Mouse (Mus musculus): ENCODE results near the gene Egln2. TPM values are rescaled to one million over a fixed set of nuclear protein-coding genes. Genes with fewer than 3 reads are reported as not detected.

Gene Egln2
- polyA plus RNA-seq, 1 experiment from 2014 or later = 92.2 TPM

DNA sequence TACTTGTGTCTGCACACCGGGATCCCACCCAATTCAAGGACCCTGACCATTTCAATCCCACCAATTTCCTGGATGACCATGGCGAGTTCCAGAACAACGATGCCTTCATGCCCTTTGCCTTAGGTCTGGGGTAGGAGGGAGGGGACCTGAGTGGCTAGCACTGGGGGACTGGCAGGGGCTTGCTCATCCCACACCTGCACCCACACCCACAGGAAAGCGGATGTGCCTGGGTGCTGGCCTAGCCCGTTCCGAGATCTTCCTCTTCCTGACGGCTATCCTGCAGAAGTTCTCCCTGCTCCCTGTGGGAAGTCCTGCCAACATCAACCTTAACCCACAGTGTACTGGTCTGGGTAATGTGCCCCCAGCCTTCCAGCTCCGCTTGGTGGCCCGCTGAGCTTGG, 8.4 kb downstream of the Egln2 start:
- H3K9me3 ChIP-seq = no peaks in the 10 kb centered on the region

DNA sequence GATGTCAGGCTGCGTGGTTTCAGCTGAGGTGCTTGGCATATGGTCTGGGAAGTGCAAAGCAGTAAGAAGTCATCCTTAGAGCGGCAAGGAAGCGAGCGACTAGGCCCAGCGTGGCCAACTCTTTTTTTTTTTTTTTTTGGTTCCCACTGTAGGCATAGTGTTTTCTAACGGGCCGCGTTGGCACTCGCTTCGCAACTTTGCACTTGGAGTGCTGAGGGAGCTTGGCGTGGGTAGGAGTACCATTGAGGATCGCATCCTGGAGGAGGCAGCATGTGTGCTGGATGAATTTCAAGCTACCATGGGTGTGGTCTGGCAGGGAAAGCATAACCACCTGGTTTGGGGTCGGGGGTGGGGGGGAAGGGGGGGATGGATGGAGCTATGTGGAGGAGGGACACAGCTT, 10.6 kb downstream of the Egln2 start:
- no peak for ATAC-seq (ENCODE audit: low FRiP score)
- Histone ChIP-seq H3K9me3 (no peaks in the 10 kb centered on the region), H3K27me3 (no peaks in the 10 kb centered on the region), H3K4me3 (replicated peaks) (no peak overlapping the region), H3K27ac (no peak overlapping the region), H3K36me3 (replicated peaks) (peaks cover 30% of the 10 kb centered on the region), H3K9ac (no peak overlapping the region), H3K4me2 (no peak overlapping the region), H3K4me1 (peaks cover 12% of the 10 kb centered on the region)
- WGBS = 88% methylated on average over 13 of the region's 13 CpGs

More for the DNA sequence above, 8.4 kb downstream of the Egln2 start:
- no peak for ATAC-seq (ENCODE audit: low FRiP score)
- 93% methylated on average over 9 of the region's 9 CpGs for WGBS
- Histone ChIP-seq H3K4me1 (peaks cover 33% of the 10 kb centered on the region), H3K27me3 (no peaks in the 10 kb centered on the region), H3K4me3 (replicated peaks) (no peak overlapping the region), H3K27ac (no peak overlapping the region), H3K4me2 (no peak overlapping the region), H3K36me3 (replicated peaks) (peaks cover 44% of the 10 kb centered on the region), H3K9ac (no peak overlapping the region)

DNA sequence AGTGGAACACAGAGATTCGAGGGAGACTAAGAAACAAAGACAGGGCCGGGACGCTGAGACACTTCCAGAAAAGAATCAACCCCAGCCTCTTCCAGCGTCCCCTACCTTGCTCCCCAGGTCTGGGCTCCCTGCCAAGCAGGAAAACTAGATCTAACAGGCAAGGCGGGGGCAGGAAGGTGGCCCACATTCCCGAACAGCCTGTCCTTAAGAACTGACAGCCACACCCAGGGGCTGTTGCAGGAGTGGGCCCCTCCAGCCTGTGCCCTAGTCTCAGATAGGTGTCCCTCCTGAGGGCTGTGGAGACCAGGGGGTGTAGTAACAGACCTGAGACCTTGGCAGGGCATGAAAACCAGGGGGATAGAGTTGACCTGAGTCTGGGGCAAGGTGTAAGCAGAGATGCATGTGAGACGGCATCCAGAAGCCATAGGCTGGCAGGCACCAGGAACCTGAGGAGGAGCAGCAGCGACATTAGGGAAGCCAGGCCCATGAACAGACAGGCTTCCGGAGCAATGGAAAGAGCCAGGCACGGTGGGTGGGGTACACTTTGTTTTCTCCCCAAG, 13.3 kb downstream of the Egln2 start, which contains the start of gene Cyp2t4:
TSS of gene Cyp2t4 (plus strand) at position 510 of the 560 bp plus-strand sequence.
- Histone ChIP-seq H3K4me3 (replicated peaks) (no peak within 1 kb of the TSS), H3K4me2 (no peak within 1 kb of the TSS), H3K27me3 (no peaks in the 10 kb centered on the region), H3K4me1 (no peaks in the 10 kb centered on the region), H3K9me3 (no peaks in the 10 kb centered on the region), H3K9ac (no peak within 1 kb of the TSS), H3K27ac (no peak within 1 kb of the TSS), H3K36me3 (replicated peaks) (peaks cover 13% of the 10 kb centered on the region)
- no peak for ATAC-seq (ENCODE audit: low FRiP score)
- WGBS = 73% methylated on average over 10 of the region's 10 CpGs

DNA sequence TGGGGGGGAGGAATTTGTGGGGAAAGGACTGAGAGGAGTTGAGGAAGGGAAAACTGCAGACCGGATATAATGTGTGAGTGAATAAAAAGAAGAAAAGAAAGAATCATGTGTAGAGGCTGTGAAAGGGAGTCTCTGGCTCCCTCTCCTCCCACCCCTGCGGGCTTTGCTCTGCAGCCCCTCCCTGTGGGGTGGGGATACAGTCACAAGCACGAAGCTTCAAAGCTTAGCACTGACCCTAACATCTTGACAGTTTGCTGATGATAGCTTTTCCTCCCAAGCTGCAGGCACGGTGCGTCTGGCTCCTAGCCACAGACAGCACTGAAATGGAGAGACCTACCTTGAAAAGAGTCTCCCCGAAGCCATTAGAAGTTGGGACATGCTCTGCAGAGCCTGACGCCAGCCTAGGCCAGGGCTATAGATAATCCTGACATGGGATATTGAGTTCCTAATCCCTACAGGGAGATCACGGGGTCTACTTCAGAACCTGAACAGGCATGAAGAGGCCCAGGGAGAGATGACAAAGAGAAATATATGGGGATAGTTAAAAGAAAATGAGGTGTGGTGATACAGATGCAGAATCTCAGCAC, 30.1 kb downstream of the Egln2 start:
- no peak overlapping the region for H3K4me3 ChIP-seq (replicated peaks)
- no peaks in the 10 kb centered on the region for H3K27me3 ChIP-seq
- H3K4me2 ChIP-seq = no peak overlapping the region
- no peaks in the 10 kb centered on the region for H3K4me1 ChIP-seq
- no peak overlapping the region for H3K9ac ChIP-seq
- ATAC-seq (ENCODE audit: low FRiP score) = no peak
- no peaks in the 10 kb centered on the region for H3K9me3 ChIP-seq
- no peaks in the 10 kb centered on the region for H3K36me3 ChIP-seq (replicated peaks)
- H3K27ac ChIP-seq = no peak overlapping the region
- WGBS = 72% methylated on average over 8 of the region's 8 CpGs

DNA sequence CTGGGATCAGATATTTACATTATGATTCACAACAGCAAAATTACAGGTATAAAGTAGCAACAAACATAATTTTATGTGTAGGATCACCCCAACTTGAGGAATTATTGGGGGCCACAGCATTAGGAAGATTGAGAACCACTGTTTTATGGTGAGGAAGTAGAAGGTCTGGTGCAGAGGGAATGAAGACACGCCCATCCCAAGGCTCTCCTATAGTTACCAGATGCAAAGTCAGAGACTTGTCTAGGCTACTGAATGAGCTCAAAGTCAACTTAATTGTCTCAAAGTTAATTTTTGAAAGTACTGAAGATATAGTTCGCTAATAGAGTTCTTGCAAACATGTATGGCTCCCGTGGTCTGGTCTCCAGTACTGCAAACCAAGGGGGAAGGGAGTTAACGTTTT, 32.8 kb downstream of the Egln2 start:
- no peak overlapping the region for H3K9ac ChIP-seq
- H3K4me3 ChIP-seq (replicated peaks) = no peak overlapping the region
- no peaks in the 10 kb centered on the region for H3K36me3 ChIP-seq (replicated peaks)
- no peak overlapping the region for H3K27ac ChIP-seq
- ATAC-seq (ENCODE audit: low FRiP score) = no peak
- 89% methylated on average over 4 of the region's 4 CpGs for WGBS
- no peaks in the 10 kb centered on the region for H3K4me1 ChIP-seq
- no peak overlapping the region for H3K4me2 ChIP-seq
- no peaks in the 10 kb centered on the region for H3K27me3 ChIP-seq
- no peaks in the 10 kb centered on the region for H3K9me3 ChIP-seq

- H3K4me2 ChIP-seq = no peak overlapping the region
- H3K27ac ChIP-seq = no peak overlapping the region
- no peak overlapping the region for H3K4me3 ChIP-seq (replicated peaks)
- no peak overlapping the region for H3K9ac ChIP-seq
- no peaks in the 10 kb centered on the region for H3K9me3 ChIP-seq
- WGBS = 80% methylated on average over 12 of the region's 12 CpGs
- H3K4me1 ChIP-seq = no peaks in the 10 kb centered on the region
- no peaks in the 10 kb centered on the region for H3K36me3 ChIP-seq (replicated peaks)
- no peak for ATAC-seq (ENCODE audit: low FRiP score)
- no peaks in the 10 kb centered on the region for H3K27me3 ChIP-seq
Measured at GRCm38 (mm10) chr7:27133156-27133555, 33.4 kb downstream of the Egln2 start.

GRCm38 (mm10) chr7:27132588-27132987, 34.0 kb downstream of the Egln2 start:
- Histone ChIP-seq H3K4me2 (no peak overlapping the region), H3K27me3 (no peaks in the 10 kb centered on the region), H3K9me3 (no peaks in the 10 kb centered on the region), H3K27ac (no peak overlapping the region), H3K9ac (no peak overlapping the region), H3K4me1 (no peaks in the 10 kb centered on the region), H3K36me3 (replicated peaks) (no peaks in the 10 kb centered on the region), H3K4me3 (replicated peaks) (no peak overlapping the region)
- WGBS = 14% methylated on average over 10 of the region's 10 CpGs
- ATAC-seq (ENCODE audit: low FRiP score) = no peak

DNA sequence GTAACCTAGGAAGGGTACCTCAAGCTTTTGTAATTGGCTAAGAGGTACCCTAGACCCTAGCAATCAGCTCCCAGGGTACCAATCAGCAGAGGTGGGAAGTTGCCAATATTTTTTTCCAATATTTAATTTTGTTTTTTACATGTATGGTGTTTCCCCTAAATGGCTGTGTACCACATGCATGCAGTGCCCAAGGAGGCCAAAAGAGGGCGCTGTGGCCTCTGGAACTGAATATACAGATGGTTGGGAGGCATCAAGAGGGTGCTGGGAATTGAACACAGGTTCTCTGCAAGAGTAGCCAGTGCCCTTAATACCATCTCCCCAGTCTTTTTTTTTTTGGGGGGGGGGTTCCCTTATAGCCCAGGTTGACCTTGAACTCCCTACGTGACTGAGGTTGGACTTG, 35.2 kb downstream of the Egln2 start:
- ATAC-seq (ENCODE audit: low FRiP score) = no peak

DNA sequence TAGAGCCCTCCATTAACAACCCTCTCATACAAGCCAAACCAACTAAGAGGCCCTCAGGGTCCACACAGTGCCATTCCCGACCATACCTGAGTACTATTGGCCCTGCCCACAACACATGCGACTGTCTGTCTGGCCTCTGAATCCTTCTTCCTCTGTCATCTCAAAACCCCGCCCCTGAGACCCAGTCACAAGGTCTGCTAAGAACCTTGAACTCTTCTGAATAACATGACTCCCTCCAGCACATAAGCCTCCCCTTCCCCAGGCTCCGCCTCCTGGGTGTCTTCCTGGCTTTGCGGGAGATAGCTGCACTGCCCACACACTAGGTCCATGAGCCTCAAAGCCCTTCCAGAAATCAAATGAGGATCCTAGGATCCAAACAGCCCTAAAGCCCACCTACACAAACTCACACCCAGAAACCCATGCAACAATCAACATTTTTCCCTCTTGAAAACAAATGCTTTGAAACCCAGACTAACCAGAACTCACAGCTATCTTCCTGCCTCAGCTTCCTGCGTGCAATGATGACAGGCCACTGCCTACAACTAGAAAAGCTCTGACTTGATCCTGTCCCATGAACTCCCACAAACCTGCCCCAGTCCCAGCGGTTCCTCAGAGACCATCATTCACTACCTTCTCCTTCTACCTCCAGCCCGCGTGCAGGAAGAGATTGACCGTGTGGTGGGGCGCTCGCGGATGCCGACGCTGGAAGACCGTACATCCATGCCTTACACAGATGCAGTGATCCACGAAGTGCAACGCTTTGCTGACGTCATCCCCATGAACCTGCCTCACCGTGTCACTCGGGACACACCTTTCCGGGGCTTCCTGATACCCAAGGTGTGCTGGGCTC, 35.9 kb downstream of the Egln2 start:
- H3K9ac ChIP-seq = no peak overlapping the region
- WGBS = 87% methylated on average over 22 of the region's 22 CpGs
- H3K27ac ChIP-seq = no peak overlapping the region
- no peaks in the 10 kb centered on the region for H3K4me1 ChIP-seq
- no peak for ATAC-seq (ENCODE audit: low FRiP score)
- H3K36me3 ChIP-seq (replicated peaks) = no peaks in the 10 kb centered on the region
- H3K4me2 ChIP-seq = no peak overlapping the region
- H3K27me3 ChIP-seq = no peaks in the 10 kb centered on the region
- H3K4me3 ChIP-seq (replicated peaks) = no peak overlapping the region
- H3K9me3 ChIP-seq = no peaks in the 10 kb centered on the region

More for the DNA sequence above, 35.2 kb downstream of the Egln2 start:
- H3K27ac ChIP-seq = no peak overlapping the region
- no peak overlapping the region for H3K4me2 ChIP-seq
- no peaks in the 10 kb centered on the region for H3K4me1 ChIP-seq
- WGBS = 59% methylated on average over 2 of the region's 2 CpGs
- no peaks in the 10 kb centered on the region for H3K9me3 ChIP-seq
- no peaks in the 10 kb centered on the region for H3K27me3 ChIP-seq
- H3K4me3 ChIP-seq (replicated peaks) = no peak overlapping the region
- H3K36me3 ChIP-seq (replicated peaks) = no peaks in the 10 kb centered on the region
- no peak overlapping the region for H3K9ac ChIP-seq

DNA sequence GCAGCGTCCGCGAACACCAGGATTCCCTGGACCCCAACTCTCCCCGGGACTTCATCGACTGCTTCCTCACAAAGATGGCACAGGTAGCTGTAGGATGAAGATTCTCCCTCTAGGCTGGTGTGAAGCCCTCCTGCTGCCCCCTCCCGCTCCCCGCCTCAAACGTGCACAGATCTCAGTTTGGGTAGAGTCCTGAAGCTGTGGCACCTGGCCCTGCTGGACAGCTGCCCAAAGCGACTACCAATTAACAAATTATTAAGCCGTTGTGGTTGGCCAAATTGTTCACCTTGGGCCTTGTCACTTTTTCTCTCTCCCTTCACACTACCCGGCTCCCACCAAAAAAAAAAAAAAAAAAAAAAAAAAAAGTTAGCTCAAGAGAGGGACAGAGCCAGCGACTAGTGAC, 36.8 kb downstream of the Egln2 start:
- no peaks in the 10 kb centered on the region for H3K27me3 ChIP-seq
- 88% methylated on average over 12 of the region's 12 CpGs for WGBS
- no peaks in the 10 kb centered on the region for H3K36me3 ChIP-seq (replicated peaks)

DNA sequence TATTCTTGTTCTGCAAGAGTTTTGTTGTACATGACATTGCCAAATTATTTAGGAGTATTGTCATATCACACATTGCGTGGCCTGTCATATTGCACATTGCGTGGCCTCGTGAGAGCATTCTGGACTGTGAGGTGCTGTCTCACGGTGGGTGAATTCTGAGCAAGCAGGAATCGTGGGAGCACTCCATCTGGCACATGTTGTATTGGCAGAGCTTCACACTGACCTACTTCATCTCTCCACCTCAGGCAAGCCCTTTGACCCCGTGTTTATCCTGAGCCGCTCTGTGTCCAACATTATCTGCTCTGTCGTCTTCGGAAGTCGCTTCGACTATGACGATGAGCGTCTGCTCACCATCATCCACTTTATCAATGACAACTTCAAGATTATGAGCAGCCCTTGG, 37.7 kb downstream of the Egln2 start:
- no peak for ATAC-seq (ENCODE audit: low FRiP score)
- 93% methylated on average over 13 of the region's 13 CpGs for WGBS
- Histone ChIP-seq H3K9ac (no peak overlapping the region), H3K4me3 (replicated peaks) (no peak overlapping the region), H3K27ac (no peak overlapping the region), H3K4me1 (no peaks in the 10 kb centered on the region), H3K36me3 (replicated peaks) (no peaks in the 10 kb centered on the region), H3K4me2 (no peak overlapping the region), H3K9me3 (no peaks in the 10 kb centered on the region), H3K27me3 (no peaks in the 10 kb centered on the region)

More for the DNA sequence above, 36.8 kb downstream of the Egln2 start:
- H3K9ac ChIP-seq = no peak overlapping the region
- no peak for ATAC-seq (ENCODE audit: low FRiP score)
- H3K4me1 ChIP-seq = no peaks in the 10 kb centered on the region
- no peaks in the 10 kb centered on the region for H3K9me3 ChIP-seq
- H3K4me2 ChIP-seq = no peak overlapping the region
- no peak overlapping the region for H3K4me3 ChIP-seq (replicated peaks)
- no peak overlapping the region for H3K27ac ChIP-seq

DNA sequence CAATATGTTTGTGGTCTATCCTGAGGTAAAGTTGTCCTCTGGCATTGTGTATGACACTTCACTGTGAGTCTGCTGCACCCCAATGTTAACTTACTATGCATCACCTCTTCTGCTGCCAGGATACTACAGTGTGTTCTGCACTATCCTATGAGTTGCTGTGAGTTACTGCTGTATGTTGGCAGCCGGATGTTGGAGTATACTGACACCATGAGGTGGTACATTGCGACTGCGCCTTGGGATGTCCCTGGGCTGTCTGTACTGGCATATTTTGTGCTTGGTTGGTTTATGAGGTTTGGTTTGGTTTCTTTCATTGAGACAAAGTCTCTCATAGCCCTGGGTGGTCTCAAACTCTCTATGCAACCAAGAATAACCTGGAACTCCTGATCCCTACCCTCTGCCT, 38.4 kb downstream of the Egln2 start:
- no peaks in the 10 kb centered on the region for H3K9me3 ChIP-seq
- no peaks in the 10 kb centered on the region for H3K4me1 ChIP-seq
- H3K4me3 ChIP-seq (replicated peaks) = no peak overlapping the region
- no peak overlapping the region for H3K27ac ChIP-seq
- no peaks in the 10 kb centered on the region for H3K36me3 ChIP-seq (replicated peaks)
- WGBS = 57% methylated on average over 3 of the region's 3 CpGs
- H3K27me3 ChIP-seq = no peaks in the 10 kb centered on the region
- no peak overlapping the region for H3K9ac ChIP-seq
- H3K4me2 ChIP-seq = no peak overlapping the region
- ATAC-seq (ENCODE audit: low FRiP score) = no peak
